Mouse (Mus musculus) ovary, postnatal 14 days (tissue): ENCODE results near the gene Dtnb.
A peak's percentile ranks its signal among the peaks of the same experiment; 100 is the strongest.
"Not testable (repeated sequence)": the region's sequence is repeated elsewhere in the genome, so short reads cannot be mapped to it uniquely, and the experiment has no call there.

Experiments used
- DNase-seq: peaks from one replicate; pipeline ENCODE4 v3.0.0; 2022; ENCODE audit warnings: low spot score

Gene Dtnb

DNA sequence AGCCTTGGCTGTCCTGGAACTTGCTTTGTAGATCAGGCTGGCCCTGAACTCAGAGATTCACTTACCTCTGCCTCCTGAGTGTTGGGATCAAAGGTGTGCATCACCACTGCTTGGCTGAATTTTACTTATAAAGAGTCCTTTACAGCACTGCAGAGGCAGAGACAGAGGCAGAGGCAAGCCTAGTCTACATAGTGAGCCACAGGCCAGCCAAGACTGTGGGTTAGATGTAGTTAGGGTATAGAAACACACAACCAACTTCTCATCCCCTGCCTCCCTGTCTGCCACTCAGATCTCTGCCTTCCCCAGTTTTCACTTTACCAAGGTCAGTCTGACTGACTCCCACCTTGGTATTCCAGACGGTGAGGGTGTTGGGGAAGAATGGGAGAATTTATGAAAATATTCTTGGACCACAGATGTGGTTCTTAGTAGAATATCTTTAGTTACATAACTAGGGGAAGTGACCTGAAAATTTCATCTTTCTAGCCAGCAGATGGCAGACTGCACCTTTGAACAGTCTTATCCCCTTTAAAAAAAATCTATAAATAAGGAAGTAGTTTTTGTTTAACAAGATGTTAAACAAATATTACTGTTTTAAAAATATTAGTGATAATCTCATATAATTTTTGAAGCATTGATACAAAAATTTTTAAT, 88.9 kb downstream of the Dtnb start:
- DNase-seq = peak; percentile 19

DNA sequence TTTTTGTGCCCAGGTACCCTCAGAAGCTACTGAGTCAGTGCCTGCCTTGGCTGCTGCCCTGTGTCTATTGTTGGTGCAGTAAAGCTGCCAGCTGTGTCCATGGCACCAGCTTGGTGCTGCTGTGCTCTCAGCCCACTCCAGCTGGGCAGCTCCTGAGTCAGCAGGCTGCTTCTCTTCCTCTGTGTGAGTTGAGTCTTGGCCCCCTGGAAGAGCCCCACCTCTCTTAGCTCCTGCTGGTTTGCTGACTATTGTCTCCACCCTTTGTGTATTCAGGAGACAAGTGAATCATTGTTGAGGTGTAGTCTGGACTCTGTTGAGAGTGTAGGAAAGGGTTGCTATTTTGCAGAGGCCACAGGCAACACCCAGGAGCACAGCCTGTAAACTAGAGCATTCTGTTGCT, 90.5 kb downstream of the Dtnb start:
- DNase-seq = no peak

DNA sequence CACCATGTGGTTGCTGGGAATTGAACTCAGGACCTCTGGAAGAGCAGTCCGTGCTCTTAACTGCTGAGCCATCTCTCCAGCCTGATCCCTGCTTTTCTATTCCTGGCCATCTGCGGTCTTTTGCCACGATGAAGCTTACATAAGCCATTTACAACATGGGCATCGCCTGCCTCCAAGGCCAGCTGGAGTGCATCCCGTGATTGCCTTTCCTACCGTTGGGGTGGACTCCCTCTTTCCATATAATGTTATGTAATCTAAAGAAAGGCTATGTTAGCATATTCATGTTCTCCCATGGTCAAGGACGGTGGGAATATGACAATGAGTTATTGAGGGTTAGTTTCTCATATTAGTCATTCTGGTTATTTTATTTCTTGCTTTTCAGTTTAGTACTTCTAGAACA, 91.2 kb downstream of the Dtnb start:
- DNase-seq = no peak

DNA sequence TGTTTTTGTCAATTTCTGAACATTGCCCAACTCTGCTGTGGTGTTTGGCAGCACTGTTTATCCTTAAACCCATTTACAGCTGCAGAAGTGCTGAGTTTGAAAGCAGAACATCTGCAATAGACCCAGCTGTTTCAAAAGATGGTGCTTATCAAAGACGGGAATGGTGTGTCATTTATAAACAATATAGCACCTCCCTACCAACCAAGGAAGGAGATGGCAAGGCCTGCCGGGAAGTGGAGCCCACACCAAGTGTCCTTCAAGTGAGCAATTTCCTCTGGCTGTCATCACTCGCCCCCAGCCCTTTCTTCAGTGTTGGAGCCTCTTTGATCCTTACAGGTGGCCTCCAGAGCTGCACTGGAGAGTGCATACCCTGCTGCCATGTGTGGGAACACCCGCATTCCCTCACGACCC, 97.8 kb downstream of the Dtnb start:
- DNase-seq = no peak

DNA sequence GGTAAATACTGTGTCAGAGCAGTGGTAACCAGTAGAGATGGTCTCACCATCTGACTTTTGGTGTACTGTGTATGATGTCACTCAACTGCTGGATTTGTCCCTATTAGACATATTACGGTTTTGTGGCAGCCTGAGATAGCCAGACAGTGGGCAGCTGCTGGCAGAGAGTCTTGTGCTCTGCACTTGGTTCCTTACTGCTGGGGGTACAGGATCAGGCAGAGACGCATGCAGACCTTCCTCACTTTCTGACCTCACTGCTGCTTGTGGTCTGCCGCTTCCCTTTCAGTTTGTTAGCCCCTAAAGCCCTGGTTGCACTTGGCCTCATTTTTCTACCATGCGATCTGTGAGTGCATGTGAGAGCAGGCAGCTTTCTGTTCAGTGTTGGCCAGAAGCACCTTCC, 98.9 kb downstream of the Dtnb start:
- DNase-seq = no peak

DNA sequence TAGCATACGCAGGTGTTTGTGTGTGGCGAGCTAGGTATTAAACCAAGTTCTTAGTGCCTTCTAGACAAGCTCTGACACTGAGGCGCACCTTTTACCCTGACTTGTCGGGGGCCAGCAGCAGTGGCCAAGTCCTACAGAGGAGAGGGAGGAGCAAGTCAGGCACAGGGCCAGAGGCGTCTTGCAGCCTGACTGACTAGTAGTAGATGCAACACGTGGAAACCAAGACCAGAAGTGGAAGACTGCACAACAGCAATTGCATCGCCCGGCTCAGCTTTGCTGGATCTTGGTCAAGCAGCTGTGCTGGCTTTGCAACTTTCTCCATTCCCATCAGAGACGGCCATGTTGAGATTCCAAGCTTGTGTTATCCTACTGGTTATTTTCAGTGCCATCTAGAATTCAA, 100.6 kb downstream of the Dtnb start:
- DNase-seq = no peak

DNA sequence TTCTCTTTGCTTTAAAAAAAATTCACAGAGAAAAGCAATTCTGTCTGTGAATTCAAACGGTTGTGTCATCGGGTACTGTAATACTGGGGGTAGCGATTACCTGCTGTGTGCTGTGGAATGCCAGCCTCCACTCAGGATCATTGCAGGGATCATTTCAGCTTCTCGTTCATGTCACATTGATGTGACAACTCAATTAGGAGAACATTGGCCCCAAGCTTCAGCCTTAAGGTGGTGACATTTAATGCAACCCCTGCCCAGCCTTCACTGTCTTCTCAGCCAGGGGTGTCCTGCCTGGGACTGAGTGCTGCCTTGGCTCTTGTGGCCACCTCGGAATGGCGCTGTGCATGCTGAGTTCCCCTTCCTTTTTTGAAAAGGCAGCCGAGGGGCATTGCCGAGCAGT, 101.7 kb downstream of the Dtnb start:
- DNase-seq = no peak

DNA sequence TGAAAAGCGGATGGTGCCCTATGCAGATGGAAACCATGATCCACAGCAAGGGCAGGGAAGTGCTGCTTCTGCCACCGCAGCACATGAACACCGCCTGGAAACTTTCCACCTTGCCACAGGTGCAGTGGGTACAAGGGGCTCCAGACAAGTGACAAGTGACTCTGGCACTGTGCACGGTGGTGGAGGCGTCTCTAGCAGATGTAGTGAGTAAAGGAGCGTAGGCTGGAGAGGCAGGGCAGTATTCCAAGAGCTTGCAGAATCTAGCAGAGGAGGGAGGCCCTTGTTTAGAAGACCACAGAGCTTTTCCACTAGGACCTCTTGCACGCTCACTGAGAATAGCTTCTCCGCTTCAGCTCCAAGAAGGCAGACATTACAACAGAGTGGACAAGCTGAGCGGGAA, 102.7 kb downstream of the Dtnb start:
- DNase-seq = no peak

DNA sequence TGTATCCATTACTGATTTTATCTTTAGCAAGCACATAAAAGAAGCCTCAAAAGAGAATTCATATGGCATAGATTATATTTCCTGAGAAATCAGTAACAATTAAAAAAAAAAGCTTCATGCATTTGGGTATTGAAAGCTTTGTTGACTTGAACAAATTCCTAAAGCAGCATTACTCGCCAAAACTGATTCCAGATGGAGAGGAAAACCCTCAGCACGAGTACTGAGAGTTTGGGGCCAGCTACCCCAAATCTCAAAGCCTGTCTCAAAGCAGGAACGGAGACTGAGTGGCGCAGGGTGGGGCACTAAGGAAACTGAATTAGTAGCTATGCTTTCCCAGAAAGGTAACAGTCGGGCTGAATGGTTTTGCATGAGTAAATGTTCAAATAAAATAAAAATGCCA, 108.5 kb downstream of the Dtnb start:
- no peak for DNase-seq

DNA sequence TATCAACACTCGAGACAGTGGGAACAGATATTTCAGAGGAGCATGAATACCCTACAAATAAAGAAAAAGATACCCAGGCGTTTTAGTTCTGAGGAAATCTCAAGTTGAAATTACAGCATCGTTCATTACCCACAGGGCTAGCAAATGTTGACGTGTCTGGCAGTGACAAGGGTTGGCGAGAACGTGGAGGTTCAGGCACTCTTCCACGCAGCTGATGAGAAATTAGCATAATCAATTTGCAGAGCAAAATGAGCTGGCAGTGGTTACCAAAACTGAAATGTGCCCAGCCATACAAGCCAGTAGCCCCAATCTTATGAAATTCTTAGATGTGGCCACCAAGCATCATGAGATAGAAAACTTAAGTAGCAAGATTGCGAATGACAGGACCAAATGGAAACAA, 110.9 kb downstream of the Dtnb start:
- DNase-seq = no peak

DNA sequence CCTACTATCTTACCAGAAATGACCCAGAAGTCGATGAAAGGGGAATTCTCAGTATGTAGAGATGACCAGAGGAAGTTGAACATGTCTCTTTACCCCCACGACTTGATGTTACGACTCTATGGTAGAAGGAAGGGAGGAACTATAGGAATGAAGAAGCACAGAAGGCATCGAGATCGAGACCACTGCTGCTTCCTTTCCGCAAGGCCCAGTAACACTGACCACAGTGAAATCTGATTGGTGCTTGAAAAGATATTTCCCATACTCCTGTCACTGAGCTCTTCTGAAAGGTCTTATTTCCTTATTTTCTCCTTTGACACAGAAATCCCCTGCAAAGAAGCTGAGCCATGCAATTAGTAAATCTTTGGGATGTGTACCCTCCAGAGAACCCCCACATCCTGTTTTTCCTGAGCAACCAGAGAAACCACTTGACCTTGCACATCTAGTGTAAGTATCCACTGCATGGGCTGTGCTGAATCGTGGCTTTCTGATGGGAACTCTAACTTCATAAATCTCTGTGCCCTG, 114.3 kb downstream of the Dtnb start:
- DNase-seq = no peak

DNA sequence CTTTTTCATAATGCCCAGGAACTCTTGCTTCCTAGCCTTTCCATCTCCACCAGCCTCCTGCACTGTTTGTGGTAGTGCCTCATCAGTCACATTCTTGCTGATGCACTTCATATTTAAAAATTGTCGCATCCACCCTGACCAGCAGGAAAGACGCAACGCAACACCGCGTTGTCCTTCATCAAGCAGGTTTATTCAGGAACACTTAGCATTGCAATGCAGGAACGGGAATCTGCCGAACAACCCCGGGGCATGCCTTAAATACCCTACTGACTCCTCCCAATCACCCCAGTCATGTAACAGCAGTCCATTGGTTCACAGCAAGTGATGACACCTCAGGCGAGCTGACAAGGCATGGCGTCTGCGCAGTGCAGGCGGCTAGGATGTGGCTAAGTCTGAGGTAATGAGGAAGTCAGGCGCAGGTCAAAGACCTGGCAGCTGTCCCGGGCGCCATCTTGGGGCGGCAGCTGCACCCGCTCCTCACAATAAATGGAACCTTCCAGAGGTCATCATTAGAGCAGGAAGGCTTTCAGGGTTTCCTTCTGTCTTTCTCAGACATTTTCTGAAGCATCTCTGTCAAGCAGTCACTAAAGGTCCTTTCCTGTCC, 118.8 kb downstream of the Dtnb start:
- not testable (repeated sequence) for DNase-seq

DNA sequence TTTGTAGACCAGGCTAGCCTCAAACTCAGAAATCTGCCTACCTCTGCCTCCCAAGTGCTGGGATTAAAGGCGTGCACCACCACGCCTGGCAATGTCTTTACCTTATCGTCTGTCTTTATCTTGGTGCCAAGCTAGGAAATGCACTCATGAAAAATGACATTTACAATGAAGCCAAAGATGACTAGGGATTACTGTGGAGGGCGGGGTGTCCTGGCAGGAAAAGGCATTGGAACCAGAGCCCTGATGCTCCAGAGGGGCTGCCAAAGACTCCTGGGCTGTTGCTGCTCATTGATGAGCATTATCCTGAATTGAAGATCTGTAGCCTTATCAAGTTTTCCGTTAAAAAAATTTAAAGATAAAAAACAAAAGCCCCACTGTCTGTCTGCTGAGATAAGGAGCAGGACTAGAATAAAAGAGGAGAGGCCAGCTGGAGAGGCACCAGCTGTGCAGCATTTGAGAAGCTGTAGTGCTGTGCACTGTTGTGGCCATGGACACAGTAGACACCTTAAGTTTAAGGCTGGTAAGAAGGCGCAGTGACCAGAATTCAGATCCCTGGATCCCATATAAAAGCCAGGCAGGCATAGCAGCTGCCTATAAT, 120.7 kb downstream of the Dtnb start:
- DNase-seq = no peak

DNA sequence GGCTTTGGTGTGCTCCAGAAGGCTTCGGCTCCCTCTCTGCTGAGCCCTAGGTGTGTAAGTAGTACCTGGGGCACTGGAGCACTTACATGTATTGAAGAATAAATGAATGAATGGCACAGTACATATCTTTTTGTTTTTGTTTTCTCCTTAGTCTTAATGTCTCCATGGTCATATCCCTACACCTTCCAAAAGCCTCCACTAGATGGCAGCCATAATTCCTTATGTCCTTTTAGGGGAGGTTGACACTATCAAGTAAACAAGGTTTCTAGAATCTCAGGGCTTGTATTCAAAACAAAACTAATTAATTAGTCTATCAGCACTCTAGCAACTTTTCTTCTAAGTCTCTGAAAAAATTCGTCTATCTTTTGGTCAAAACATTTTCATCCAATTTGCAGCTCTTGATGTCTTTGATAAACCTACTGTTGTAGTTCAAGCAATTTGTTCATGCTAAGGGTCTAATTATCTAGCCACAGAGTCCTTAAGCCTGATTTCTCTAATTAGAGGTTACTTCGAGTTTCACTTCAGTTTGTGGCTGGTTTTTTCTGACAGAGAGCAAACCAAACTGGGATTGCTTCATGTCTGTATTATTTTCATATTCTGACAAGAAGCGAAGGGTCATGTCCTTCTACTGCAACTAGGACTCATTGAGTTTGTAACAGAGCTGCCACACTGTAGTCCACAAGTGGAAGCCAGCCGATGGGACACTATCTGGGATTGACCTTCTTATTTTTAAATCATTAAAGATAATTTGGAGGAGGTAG, 123.7 kb downstream of the Dtnb start:
- DNase-seq = peak; percentile 32

DNA sequence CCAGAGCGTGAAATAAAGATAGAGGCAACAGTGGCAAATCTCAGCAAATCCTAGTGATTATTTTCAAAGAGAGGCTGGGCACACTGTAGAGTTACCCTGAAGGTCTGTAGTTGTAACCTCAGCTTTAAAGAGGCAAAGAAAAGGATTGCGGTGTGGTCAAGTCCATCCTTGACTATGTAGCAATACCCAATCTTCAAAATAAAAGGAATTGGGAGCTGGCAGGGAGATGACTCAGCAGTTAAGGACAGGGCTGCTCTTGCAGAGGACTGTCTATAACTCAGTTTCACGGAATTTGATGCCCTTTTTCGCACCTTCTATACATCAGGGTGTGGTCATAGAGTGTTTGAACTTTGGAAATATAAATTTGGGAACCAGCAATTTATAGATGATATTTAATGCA, 128.3 kb downstream of the Dtnb start:
- DNase-seq = no peak

DNA sequence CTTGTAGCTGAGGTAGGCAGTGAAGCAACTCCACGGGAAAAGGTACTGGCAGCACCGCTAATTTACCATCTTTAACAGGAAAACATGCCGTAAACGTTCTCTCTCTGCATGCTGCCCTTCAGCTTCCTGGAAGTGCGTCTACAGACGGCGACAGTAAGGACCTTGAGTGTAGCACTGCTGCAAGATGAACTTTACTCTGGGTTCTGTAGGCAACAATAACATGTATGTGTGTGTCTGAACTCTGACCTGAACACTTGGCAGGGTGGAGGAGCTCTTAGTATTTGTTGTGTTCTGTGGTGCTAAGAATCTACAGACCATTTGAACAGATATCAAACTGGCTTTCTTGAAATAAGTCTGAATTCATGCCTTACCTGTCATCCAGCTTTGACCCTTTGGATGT, 130.7 kb downstream of the Dtnb start:
- no peak for DNase-seq

DNA sequence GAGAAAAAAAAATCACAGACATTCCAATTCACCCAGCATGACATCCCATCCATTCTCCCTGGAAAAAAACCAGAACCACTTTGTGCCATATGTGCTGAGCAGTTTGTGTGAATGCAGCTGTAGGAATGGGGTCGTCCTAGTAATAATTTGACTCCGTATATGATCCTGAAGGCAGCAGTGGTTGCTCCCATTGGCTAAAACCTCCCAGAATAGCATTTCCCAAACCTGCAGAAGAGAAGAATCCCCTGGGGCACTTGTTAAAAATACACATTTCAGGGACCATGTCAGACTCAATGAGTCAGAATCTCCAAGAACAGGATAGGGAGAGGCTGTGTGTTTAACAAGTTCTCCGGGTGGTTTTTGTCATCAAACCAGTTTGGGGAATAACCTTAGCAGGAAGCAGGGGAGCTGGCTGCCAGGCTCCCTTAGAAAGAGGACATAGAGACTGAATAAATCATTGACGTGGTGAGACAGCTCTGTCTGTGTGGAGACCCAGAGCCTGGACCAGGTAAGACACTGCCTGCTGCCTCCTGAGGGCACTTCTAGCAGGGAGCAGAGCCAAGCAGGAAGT, 147.1 kb downstream of the Dtnb start:
- no peak for DNase-seq

DNA sequence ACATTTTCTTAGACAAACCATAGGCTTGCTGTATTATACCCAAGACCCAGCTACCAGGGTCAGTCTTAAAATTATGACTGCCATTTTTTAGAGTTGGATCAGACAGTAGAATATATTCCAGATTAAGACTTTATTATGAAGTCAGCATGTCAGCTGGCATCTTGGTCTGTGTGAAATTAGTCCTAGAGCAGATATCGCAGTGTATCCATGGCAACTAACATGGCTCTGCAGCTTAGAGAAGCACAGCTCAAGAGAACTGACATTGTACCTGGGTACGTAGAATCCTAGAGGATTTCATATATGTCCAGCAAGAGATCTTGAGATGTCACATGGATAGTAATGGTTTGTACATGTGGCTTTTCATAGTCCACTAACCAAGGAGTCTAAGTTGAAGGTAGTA, 148.3 kb downstream of the Dtnb start:
- no peak for DNase-seq

DNA sequence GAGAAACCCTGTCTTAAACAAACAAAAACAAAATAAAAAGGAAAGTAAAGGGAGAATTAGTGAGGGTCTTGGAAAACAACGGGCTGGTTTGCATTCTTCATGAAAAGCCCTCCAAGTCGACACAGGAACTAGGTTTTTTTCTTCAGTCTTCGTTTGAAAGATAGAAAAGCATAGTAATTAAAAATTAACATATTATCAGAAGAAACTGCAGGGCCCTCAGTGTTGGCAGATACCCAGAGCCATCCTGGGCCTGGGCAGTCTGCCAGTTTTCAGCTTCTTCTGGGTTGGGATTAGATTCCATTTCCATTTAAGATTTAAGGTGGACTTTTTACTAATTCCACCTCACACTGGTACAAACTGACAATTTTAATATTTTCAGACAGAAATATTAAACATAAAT, 151.6 kb downstream of the Dtnb start:
- peak; percentile 11 for DNase-seq

DNA sequence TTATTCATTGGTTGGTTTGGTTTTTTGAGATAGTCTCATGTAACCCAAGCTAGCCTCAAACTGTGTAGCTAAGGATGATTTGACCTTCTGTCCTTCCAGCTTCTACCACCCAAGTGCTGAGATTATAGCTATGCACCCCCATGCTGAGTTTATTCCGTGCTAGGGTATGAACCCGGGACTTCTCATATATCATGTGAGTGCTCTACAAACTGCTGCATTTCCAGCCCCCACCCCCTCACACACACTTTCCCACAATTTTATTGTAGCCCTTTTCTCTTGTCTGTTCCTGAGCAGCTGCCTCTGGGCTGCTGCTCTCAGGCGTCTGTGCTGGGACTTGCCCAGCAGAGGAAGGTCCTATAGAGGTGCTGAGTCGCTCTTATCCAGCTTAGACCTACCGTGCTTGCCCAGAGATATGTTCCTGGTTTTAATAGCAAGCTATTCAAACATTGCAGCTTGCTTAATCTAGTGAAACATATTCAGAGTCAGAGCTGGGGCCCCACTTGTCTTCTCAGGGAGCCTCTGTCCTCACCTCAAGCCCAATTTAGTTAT, 152.7 kb downstream of the Dtnb start:
- DNase-seq = no peak

DNA sequence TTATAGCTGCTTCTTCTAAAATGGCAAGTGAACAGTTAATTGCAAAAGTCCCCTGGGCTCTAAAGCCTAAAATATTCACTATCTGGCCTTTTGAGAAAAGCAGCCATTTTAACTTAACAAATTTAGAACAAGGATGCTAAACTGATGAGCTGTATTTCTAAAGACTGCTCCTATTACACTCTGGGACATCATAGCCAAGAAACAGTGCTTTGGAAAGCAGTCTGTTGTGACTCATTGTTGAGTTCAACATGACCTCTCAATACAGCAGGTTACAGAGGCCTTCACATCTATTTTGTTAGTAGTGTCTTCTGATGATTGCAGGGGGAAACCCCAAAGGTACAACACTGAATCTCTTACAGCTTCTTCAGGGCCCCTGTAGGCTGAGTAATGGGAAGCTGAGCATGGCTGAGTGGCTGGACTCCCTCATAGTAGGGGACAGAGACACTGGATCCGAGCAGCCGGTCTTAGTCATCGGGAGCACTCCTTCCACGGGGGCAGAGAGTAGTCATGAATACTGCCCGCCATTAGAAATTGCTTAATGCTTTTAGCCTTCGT, 157.4 kb downstream of the Dtnb start:
- no peak for DNase-seq
